Mouse (Mus musculus) brown adipose tissue, adult 24 weeks (tissue): ENCODE measurements around the gene Olfr288. TPM values are rescaled to one million over a fixed set of nuclear protein-coding genes. Genes with fewer than 3 reads are reported as not detected.

Source experiments
- H3K27ac ChIP-seq: fragments of 200-500 bp; replicated peaks from 2 replicates; pipeline ENCODE4 v1.5.1; 2012; ENCODE audit warnings: low read depth, mild to moderate bottlenecking, low read length
- H3K4me1 ChIP-seq: fragments of 200-500 bp; 2 replicates; pipeline ENCODE4 v1.6.1; 2012; ENCODE audit warnings: low read length, mixed read lengths; ENCODE audit not compliant: control insufficient read depth, insufficient read depth, insufficient read length
- H3K4me3 ChIP-seq: fragments of 200-500 bp; 2 replicates; pipeline ENCODE4 v1.5.1; 2012; ENCODE audit warnings: low read depth, mild to moderate bottlenecking, low read length, moderate library complexity; ENCODE audit not compliant: insufficient read depth
- polyA plus RNA-seq: library from polyadenylated mRNA; stranded (reverse); fragments of >200 nt; gene quantifications from 2 replicates; pipeline ENCODE4 v1.2.4, GENCODE M21; 2012; ENCODE audit not compliant: missing spikeins, insufficient read depth, insufficient read length

Olfr288 gene
- polyA plus RNA-seq = not detected in 2 replicates

- Histone ChIP-seq H3K4me1 (no peaks in the 10 kb centered on the region), H3K4me3 (no peak within 1 kb of the TSS), H3K27ac (no peak within 1 kb of the TSS)
Measured at GRCm38 (mm10) chr15:98195442-98195841, at the start of gene Olfr288. TSS of gene Olfr288 (minus strand) at chr15:98195542.

- H3K4me3 ChIP-seq = no peak overlapping the region
- H3K27ac ChIP-seq = no peak overlapping the region
- no peaks in the 10 kb centered on the region for H3K4me1 ChIP-seq
Measured at GRCm38 (mm10) chr15:98235442-98235841, 40.1 kb upstream of the Olfr288 start.

DNA sequence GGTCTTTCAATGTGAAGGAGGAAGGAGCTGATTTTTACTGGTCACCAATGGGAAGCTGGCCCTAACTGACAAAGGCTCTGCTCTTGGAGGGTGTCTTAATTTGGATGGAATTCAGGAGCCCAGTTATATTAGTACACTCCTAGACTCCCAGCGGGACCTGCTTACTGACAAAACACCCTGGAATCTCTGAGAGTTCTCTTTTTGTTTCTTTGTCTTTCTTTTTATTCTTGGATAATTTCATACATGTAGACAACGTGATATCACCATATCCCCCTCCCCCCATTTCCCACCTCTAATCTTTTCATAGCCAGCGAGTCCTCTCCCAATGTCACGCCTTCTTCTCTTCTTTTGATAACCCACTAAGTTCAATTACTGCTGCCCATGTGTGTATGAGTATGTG is 39.0 kb upstream of the Olfr288 start, which contains the start of gene Olfr286:
TSS of gene Olfr286 (minus strand) at position 101 of the 400 bp plus-strand sequence.
- Histone ChIP-seq H3K4me1 (no peaks in the 10 kb centered on the region), H3K27ac (no peak within 1 kb of the TSS), H3K4me3 (no peak within 1 kb of the TSS)

GRCm38 (mm10) chr15:98226096-98226495 is 30.8 kb upstream of the Olfr288 start:
- Histone ChIP-seq H3K27ac (no peak overlapping the region), H3K4me3 (no peak overlapping the region), H3K4me1 (no peaks in the 10 kb centered on the region)

GRCm38 (mm10) chr15:98225610-98226009 is 30.3 kb upstream of the Olfr288 start:
- Histone ChIP-seq H3K4me1 (no peaks in the 10 kb centered on the region), H3K4me3 (no peak overlapping the region), H3K27ac (no peak overlapping the region)

DNA sequence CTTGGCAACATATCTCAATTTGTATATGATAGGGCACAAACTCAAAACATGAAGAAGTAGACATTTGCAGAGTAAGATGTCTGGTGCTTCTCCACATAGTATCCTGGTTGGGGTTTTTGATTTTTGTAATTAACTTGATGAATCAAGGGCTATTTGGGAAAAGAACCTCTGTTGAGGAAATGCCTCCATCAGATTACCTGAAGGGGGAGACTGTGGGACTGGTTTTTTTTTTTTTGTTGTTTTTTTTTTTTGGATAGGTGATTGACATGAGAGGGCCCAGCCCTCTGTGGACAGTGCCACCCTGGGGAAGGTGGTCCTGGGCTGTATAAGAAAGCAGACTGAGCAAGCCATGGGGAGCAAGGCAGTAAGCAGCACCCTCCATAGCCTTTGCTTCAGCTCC is 27.0 kb upstream of the Olfr288 start:
- Histone ChIP-seq H3K4me1 (no peaks in the 10 kb centered on the region), H3K27ac (no peak overlapping the region), H3K4me3 (no peak overlapping the region)

- no peaks in the 10 kb centered on the region for H3K4me1 ChIP-seq
- H3K4me3 ChIP-seq = no peak within 1 kb of the TSS
- no peak within 1 kb of the TSS for H3K27ac ChIP-seq
Measured at GRCm38 (mm10) chr15:98220877-98221276, 25.5 kb upstream of the Olfr288 start, which contains the start of the genes Gm44579 and Olfr287. TSS of gene Gm44579 (minus strand) at chr15:98220977. TSS of gene Olfr287 (minus strand) at chr15:98221056.

- H3K4me3 ChIP-seq = no peak overlapping the region
- no peak overlapping the region for H3K27ac ChIP-seq
- peaks cover 4% of the 10 kb centered on the region; the same call in 1 of the 2 replicates for H3K4me1 ChIP-seq
Measured at GRCm38 (mm10) chr15:98214130-98214529, 18.8 kb upstream of the Olfr288 start.

- Histone ChIP-seq H3K27ac (no peak overlapping the region), H3K4me1 (peaks cover 4% of the 10 kb centered on the region; the same call in 1 of the 2 replicates), H3K4me3 (no peak overlapping the region)
Measured at GRCm38 (mm10) chr15:98213336-98213870, 18.1 kb upstream of the Olfr288 start.

- Histone ChIP-seq H3K27ac (no peak overlapping the region), H3K4me3 (no peak overlapping the region), H3K4me1 (peaks cover 4% of the 10 kb centered on the region; the same call in 1 of the 2 replicates)
Measured at GRCm38 (mm10) chr15:98209676-98210075, 14.3 kb upstream of the Olfr288 start.

GRCm38 (mm10) chr15:98184456-98184855 is 10.9 kb downstream of the Olfr288 start:
- no peaks in the 10 kb centered on the region for H3K4me1 ChIP-seq
- no peak overlapping the region for H3K27ac ChIP-seq
- no peak overlapping the region for H3K4me3 ChIP-seq

GRCm38 (mm10) chr15:98181856-98182570 is 13.3 kb downstream of the Olfr288 start:
- no peak overlapping the region for H3K27ac ChIP-seq
- H3K4me3 ChIP-seq = no peak overlapping the region
- H3K4me1 ChIP-seq = no peaks in the 10 kb centered on the region

GRCm38 (mm10) chr15:98181132-98181711 is 14.1 kb downstream of the Olfr288 start:
- Histone ChIP-seq H3K4me3 (peak overlapping the region; percentile 62), H3K27ac (peak overlapping the region; percentile 65), H3K4me1 (no peaks in the 10 kb centered on the region)

DNA sequence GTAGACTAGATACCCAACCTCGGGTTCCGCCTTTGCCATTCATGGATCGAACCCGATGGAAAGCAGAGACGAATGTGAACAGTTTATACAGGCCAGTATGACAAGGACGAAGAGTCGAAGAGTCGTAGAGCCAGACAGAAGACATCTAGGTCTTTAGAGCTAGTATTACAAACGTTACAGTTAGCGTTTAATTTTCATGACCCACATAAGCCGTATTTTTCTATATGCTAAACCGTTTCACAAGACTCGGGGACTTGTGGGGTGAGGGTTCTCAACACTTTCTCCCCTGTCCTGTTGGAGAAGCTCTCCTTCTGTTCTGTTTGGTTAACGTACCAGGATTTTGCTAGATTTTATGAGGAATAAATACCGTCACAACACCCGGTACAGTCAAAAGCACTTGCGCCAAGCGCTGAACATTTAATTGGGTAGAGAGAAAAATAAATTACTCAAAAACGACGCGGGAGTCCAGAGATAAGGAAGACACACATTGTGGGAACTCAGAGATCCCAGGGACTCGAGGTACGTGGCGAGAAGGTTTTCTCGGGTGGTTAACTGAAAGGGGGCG is 14.7 kb downstream of the Olfr288 start:
- Histone ChIP-seq H3K4me1 (no peaks in the 10 kb centered on the region), H3K4me3 (peak overlapping the region; percentile 62), H3K27ac (peak overlapping the region; percentile 65)

DNA sequence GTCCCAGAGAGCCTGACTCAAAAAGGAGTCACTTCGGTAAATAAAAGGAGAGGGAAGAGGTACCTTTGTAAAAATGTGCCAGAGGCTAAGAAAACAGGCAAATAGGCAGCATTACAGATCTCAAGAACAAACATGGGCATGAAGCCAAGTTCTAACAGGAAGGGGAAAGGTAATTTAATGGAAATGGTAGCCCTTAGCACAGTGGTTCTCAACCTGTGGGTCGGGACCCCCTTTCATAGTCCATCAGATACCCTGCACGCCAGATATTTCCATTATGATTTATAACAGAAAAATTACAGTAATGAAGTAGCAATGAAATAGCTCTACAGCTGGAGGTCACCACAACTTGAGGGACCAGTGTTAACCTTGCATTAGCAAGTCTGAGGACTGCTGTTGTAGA is 18.0 kb downstream of the Olfr288 start:
- Histone ChIP-seq H3K27ac (no peak overlapping the region), H3K4me3 (no peak overlapping the region), H3K4me1 (no peaks in the 10 kb centered on the region)
